Mouse (Mus musculus): ENCODE measurements around the gene Nsun5. TPM values are rescaled to one million over a fixed set of nuclear protein-coding genes. Genes with fewer than 3 reads are reported as not detected.

Gene Nsun5
- 23.8 and 52.7 TPM in 2 replicates for polyA plus RNA-seq (2012; rRNA removed; ENCODE audit: low replicate concordance)

GRCm38 (mm10) chr5:135369787-135370654 is at the start of gene Nsun5:
TSS of gene Nsun5 (plus strand) at chr5:135369953.

GRCm38 (mm10) chr5:135349862-135350261 is 19.9 kb upstream of the Nsun5 start, which contains the start of gene Fkbp6:
TSS of gene Fkbp6 (minus strand) at chr5:135350044.

GRCm38 (mm10) chr5:135352995-135353394 is 16.8 kb upstream of the Nsun5 start, which contains the start of gene Trim50:
TSS of gene Trim50 (plus strand) at chr5:135353295.

GRCm38 (mm10) chr5:135394004-135394823 is 24.5 kb downstream of the Nsun5 start, which contains the start of gene Pom121:
TSS of gene Pom121 (minus strand) at chr5:135394546.

Other genes with a start within 250 kb of the Nsun5 start
- gene Tbl2, start 220.3 kb upstream of the Nsun5 start, polyA plus RNA-seq (2012; rRNA removed; ENCODE audit: low replicate concordance), result 16.2 and 19.8 TPM in 2 replicates
- 49.5 and 50.4 TPM in 2 replicates for gene Bcl7b, start 201.7 kb upstream of the Nsun5 start, polyA plus RNA-seq (2012; rRNA removed; ENCODE audit: low replicate concordance)
- gene Baz1b, start 182.7 kb upstream of the Nsun5 start, polyA plus RNA-seq (2012; rRNA removed; ENCODE audit: low replicate concordance), result 23.8 and 40.6 TPM in 2 replicates
- gene Fzd9, start 118.7 kb upstream of the Nsun5 start, polyA plus RNA-seq (2012; rRNA removed; ENCODE audit: low replicate concordance), result 0.11 and 0.36 TPM in 2 replicates
- gene Fkbp6, start 19.9 kb upstream of the Nsun5 start, polyA plus RNA-seq (2012; rRNA removed; ENCODE audit: low replicate concordance), result 0.09 TPM in 1 of 2 replicates, not detected in the other
- gene Trim50, start 16.7 kb upstream of the Nsun5 start, polyA plus RNA-seq (2012; rRNA removed; ENCODE audit: low replicate concordance), result 0.08 TPM in 1 of 2 replicates, not detected in the other
- gene Pom121, start 24.6 kb downstream of the Nsun5 start, polyA plus RNA-seq (2012; rRNA removed; ENCODE audit: low replicate concordance), result 11.0 and 21.1 TPM in 2 replicates
- 56.5 and 64.8 TPM in 2 replicates for gene Hip1, start 175.2 kb downstream of the Nsun5 start, polyA plus RNA-seq (2012; rRNA removed; ENCODE audit: low replicate concordance)
- gene Ccl26, start 193.6 kb downstream of the Nsun5 start, polyA plus RNA-seq (2012; rRNA removed; ENCODE audit: low replicate concordance), result not detected in 2 replicates
- gene Ccl24, start 203.1 kb downstream of the Nsun5 start, polyA plus RNA-seq (2012; rRNA removed; ENCODE audit: low replicate concordance), result 12.3 and 23.9 TPM in 2 replicates

All from subcutaneous adipose tissue, adult 2 months (tissue).